Mouse (Mus musculus): ENCODE data around the gene Dennd4a. TPM values are rescaled to one million over a fixed set of nuclear protein-coding genes. Genes with fewer than 3 reads are reported as not detected.
"Not testable (repeated sequence)": the region's sequence is repeated elsewhere in the genome, so short reads cannot be mapped to it uniquely, and the experiment has no call there.

Gene Dennd4a
- total and polyA plus RNA-seq, 3 experiments, result 2.7 to 17.3 (median 16.8) TPM

DNA sequence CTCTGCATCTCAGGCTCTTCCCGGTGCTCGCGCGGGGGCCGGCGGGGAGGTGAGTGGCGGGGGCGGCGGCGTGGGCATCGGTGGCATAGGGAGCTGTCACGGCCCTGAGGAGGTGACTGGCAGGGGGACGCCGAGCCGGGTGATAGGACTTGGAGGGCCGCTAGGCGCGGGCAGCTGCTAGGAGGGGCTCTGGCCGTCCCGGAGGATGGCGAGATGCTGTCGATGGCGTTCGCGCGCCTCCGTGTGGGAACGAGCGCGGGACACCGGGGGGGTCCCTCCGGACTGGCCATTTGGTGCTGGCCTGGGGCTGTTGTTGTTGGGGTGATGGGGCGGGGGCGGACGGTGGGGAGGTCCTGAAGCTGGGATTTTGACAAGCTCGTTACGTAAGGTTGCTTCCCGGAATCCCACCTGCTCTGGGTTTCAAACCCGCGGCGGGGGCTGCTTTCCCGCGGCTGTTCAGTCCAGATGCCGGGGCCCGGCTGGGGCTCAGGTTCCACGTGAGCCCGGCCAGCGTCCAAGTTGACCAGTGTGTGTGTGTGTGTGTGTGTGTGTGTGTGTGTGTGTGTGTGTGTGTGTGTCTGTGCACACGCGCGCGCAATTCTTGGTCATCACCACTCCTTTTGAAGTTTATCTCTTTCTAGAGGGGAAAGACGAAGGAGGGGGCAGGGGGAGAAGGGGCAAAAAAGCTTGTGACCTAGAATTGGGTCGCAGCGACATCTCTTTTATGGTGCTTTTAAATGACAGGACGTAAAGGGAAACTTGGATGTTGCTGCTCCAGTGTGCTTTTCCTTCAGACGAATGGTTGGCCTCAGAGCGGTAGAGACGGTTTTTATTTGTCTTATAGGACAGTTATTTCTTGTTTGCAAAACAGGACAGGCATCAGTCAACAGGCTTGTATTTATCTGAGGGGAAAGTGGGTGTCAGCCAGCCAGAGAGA lies 666 bp downstream of the Dennd4a start:
- peak; percentile 82 for DNase-seq

- DNase-seq, result no peak
Measured at GRCm38 (mm10) chr9:64812475-64812860, 1.3 kb downstream of the Dennd4a start.

- DNase-seq, result no peak
Measured at GRCm38 (mm10) chr9:64814273-64814672, 3.1 kb downstream of the Dennd4a start.

- not testable (repeated sequence) for DNase-seq
Measured at GRCm38 (mm10) chr9:64819686-64820085, 8.5 kb downstream of the Dennd4a start.

DNA sequence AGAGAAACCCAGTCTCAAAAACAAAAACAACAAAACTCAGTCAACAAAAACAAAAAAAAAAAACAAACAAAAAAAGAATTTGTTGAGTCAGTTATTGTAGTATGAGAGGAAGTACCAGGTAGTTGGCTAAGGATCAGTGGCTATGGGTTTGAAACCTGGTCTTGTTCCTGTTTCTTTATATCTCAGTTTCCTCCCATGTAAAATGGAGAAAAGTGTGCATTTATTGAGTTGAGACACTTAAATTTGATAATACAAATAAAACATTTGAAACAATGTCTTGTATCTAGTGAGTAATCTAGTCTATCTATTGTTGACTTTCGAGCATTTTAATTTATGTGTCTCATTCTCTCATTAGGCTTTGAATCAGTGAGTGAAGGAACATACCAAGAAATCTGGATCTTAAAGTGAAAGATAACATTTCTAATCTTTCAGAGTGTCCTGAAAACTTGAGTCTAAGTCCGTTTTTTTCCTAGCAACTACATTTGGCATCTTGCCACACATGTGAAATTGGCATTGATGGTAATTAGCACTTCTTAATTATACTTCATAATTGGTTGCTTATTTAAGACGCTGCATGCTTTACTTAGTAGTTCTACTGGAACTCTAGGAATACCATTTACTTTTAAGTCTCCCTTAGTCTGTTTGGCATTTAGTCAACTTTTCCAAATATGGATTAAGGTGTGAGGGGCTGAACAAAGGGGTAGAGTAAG lies 9.1 kb downstream of the Dennd4a start:
- no peak for DNase-seq

- no peak for DNase-seq
Measured at GRCm38 (mm10) chr9:64822235-64822634, 11.1 kb downstream of the Dennd4a start.

DNA sequence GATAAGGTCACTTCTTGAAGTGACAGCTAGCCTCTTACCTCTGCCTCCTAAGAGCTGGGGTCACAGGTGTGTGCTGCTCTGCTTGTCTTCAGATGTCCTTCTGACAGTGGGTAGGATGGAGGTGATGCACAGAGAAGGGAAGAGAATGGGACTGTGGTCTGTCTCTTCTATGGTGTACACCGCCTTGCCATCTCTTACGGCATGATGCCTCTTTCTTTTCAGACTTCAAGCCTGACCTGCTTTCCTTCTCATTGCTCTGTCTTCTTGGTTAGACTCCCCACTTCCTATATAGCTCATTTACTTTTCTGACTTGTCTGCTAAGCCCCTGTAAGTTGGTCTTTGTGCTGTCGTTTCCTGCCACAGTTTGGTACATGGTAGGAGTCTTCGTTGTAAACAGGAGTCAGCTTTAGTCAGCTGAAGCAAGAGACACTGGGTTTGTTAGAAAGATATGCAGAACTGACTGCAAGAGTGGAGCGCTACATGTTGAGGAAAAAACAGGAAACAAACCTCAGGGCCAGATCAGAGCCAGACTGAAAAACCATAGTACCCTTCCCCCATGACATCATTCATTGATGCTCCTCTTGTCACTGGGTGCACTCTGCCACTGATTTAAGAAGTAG lies 13.4 kb downstream of the Dennd4a start:
- no peak for DNase-seq

DNA sequence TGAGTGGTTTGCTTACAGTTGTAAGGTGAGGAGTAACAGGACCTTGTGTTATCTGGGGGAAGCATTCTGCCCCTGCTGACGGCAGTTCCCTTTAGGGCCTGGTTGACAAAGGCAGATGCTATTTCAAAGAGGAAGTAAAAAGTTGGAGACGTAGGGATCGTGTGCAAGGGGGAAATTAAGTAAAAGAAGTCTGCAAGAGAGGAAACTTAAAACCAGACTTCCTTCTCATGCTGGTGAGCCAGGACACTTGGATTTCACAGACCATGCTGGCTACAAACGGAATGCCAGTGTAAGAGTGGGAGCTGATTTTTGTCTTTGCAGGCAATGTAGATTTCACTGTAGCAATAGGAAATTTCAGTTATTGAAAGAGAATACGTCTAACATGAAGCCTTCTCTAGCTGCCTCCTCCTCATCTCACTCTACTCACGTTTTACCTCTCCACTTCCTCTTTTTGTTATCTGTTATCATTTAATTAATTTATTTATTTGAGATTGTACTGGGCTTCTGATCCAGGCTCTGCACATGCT lies 19.0 kb downstream of the Dennd4a start:
- DNase-seq, result no peak

GRCm38 (mm10) chr9:64830641-64831040 lies 19.5 kb downstream of the Dennd4a start:
- no peak for DNase-seq

DNA sequence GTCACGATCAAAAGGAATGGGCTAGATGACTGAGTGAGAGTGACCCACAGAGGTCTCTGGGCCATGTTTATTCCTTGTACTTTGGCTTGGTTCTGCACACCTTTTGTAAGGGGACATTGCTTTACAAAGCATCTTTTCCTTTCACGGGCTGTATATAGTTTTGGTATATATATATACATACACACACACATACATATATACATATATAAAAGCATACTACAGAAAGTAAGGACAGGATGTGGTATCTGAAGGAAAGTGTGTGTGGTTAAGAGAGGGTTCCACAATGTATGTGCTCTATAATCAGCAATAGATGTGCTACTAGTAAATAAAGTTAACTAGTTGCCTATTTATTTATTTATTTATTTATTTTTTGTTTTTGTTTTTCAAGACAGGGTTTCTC lies 20.6 kb downstream of the Dennd4a start:
- no peak for DNase-seq

DNA sequence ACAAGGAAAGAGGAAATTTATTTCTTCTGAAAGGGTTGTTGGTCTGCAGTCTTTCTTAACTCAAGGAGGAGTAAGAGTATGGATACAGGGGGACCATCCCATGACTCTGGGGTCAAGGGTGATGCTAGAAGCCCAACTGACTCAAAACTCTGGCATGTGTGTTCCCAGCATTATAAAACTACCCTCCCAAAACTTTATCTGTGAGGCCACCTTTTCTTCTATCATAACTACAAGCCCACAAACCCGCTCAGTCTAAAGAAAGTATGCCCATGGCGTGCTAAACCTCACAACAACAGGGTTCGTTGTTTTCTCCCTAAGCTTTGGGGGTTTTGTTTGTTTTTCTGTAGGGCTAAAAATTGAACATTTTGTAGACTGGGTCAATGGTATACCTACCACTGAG lies 23.3 kb downstream of the Dennd4a start:
- no peak for DNase-seq

DNA sequence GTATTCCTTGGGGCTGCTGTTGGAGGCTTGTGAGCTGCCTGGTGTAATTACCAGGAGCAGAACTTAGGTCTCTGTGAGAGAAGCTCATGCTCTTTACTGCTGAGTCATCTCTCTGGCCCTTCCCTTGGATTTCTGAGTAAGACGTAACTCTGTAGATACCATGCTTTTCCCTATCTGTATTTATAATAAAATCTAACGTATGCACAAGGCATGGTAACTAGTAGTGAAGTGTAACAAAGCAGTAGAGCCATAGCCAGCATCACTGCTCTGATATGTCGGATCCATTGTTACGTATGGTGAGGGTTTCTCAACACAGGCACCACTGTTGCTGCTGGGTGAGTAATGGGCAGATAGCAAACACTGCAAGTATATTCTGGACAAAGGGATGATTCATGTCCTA lies 34.2 kb downstream of the Dennd4a start:
- no peak for DNase-seq

GRCm38 (mm10) chr9:64849548-64849947 lies 38.4 kb downstream of the Dennd4a start:
- DNase-seq, result no peak

- DNase-seq, result no peak
Measured at GRCm38 (mm10) chr9:64860083-64860482, 48.9 kb downstream of the Dennd4a start.

- DNase-seq, result no peak
Measured at GRCm38 (mm10) chr9:64862687-64863086, 51.5 kb downstream of the Dennd4a start.

DNA sequence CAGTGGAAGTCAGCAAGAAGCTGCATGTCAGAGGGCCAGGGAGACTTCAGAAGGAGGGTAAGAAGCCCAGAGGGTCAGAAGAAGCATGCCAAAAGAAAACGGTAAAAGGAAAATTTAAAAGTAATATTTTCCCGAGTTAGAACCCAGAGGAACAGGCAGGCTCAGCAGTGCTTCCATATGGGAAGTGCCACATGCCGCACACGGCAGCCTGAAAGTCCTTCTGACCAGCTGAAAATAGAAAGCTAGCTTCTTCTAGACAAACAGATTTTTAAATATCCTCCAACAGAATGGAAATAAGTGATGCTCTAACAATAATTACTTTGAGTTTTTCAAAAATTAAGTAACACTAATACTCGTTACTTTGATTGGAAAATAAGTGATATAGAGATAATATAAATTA lies 74.9 kb downstream of the Dennd4a start:
- DNase-seq, result no peak

GRCm38 (mm10) chr9:64896605-64897004 lies 85.5 kb downstream of the Dennd4a start:
- DNase-seq, result no peak

DNA sequence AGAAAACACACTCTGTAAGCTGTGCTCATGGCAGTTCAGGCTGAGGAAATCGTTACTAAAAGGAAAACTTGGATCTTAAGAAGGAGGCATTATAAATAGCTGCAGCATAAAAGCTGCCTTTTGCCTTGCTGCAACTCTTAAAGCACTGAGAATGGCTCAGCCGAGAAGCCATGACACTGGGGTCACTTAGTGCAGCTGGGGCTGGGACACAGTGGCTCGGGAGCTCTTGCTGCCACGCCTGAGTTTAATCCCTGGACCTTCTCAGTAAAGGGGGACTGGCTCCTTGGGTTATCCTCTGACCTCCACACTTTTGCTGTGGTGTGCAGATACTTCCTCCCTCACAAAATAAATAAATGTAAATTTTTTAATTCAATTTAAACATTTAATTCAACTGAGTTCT lies 91.7 kb downstream of the Dennd4a start:
- DNase-seq, result no peak

DNA sequence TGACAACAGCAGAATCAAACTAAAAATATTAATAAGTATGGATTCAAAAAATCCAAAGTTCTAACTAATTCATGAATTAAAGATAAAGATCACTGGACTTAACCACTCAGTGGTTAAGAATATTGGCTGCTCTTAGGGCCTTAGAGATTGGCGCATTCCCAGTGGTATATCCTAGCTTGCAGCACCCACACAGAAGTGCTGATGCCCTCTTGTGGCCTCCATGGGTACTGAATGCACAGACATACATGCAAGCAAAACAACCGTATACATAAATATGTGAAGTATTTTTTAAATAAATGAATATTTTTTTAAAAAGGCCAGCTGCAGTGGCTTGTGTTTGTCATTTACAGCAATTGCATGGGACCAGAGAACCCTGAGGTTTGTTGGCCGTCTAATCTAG lies 92.2 kb downstream of the Dennd4a start:
- DNase-seq, result peak; percentile 67

DNA sequence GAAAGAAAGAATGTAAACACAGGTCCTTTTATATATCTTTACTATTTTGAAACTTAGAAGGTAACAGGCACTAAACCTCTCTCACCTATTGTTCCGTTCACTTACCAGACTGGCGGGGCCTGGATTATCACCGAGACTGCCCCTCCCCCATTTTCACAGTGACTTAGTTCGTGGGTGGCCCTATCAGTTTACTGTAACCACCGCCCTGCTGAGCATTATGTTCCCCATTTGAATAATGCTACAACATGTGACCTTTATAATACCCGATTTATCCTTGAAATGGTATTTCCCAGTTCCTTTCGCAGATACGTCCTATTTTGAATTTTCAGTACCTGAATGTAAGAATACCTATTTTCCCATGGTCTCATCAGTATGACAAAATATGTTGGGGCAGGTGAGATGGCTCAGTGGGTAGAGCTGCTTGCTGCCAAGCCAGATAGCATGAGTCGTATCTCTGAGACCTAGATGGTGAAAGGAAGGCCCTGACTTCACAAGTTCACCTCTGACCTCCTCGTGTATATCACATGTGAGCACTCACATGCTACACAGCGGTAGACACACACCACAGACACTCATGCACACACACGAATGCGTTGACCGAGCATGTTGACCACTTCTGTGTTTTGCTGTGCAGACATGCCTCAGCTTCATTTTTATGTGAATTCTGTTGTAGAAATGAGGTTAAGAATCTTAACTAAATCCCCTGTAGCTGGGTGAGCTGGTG lies 93.9 kb downstream of the Dennd4a start:
- DNase-seq, result no peak

GRCm38 (mm10) chr9:64907441-64907840 lies 96.3 kb downstream of the Dennd4a start:
- DNase-seq, result no peak

- no peak for DNase-seq
Measured at GRCm38 (mm10) chr9:64913406-64913805, 102.3 kb downstream of the Dennd4a start.
